Mouse (Mus musculus) hindbrain, embryonic 11.5 days (tissue): Measurements from ENCODE around the gene Sema4c. TPM values are rescaled to one million over a fixed set of nuclear protein-coding genes. Genes with fewer than 3 reads are reported as not detected.
"Not testable (repeated sequence)": the region's sequence is repeated elsewhere in the genome, so short reads cannot be mapped to it uniquely, and the experiment has no call there.

ENCODE experiments used
- ATAC-seq: fragments of 200-750 bp; cut with Nextera tagmentation; 2 replicates; pipeline ENCODE4 v1.8.0; 2017; ENCODE audit warnings: mild to moderate bottlenecking, moderate TSS enrichment, moderate library complexity; ENCODE audit not compliant: low FRiP score
- DNase-seq: peaks from one replicate; pipeline ENCODE4 v3.0.0-alpha.2; 2015; ENCODE audit warnings: low spot score
- H3K27ac ChIP-seq: fragments of 300-500 bp; sonication (generic); 2 replicates; pipeline ENCODE4 v1.5.1; 2014; ENCODE audit warnings: mild to moderate bottlenecking, low read depth, low read length
- H3K27me3 ChIP-seq: fragments of 300-500 bp; sonication (generic); 2 replicates; pipeline ENCODE4 v1.6.1; 2014; ENCODE audit warnings: mild to moderate bottlenecking, low read length, moderate library complexity, mixed read lengths; ENCODE audit not compliant: control insufficient read depth, insufficient read depth
- H3K36me3 ChIP-seq: fragments of 300-500 bp; sonication (generic); 2 replicates; pipeline ENCODE4 v1.6.1; 2014; ENCODE audit warnings: mild to moderate bottlenecking, low read length, moderate library complexity, mixed read lengths; ENCODE audit not compliant: control insufficient read depth, insufficient read depth
- H3K4me1 ChIP-seq: fragments of 300-500 bp; sonication (generic); replicated peaks from 2 replicates; pipeline ENCODE4 v1.6.1; 2014; ENCODE audit warnings: low read length, mixed read lengths; ENCODE audit not compliant: control insufficient read depth, insufficient read depth
- H3K4me2 ChIP-seq: fragments of 300-500 bp; sonication (generic); replicated peaks from 2 replicates; pipeline ENCODE4 v1.6.1; 2014; ENCODE audit warnings: mild to moderate bottlenecking, low read depth, low read length
- H3K4me3 ChIP-seq: fragments of 300-500 bp; sonication (generic); 2 replicates; pipeline ENCODE4 v1.5.1; 2014; ENCODE audit warnings: low read depth, low read length
- H3K9ac ChIP-seq: fragments of 300-500 bp; sonication (generic); 2 replicates; pipeline ENCODE4 v1.6.1; 2014; ENCODE audit warnings: low read depth, low read length
- H3K9me3 ChIP-seq: fragments of 300-500 bp; sonication (generic); 2 replicates; pipeline ENCODE4 v1.6.1; 2016; ENCODE audit warnings: low read length; ENCODE audit not compliant: control insufficient read depth
- WGBS: fragments of 180-500 bp; shearing (Covaris S2); extraction: QIAGEN DNeasy Blood & Tissue Kit; methylation state at CpG from one replicate; pipeline ENCODE4 v1.1.7; 2014; 5-methylcytosine and 5-hydroxymethylcytosine counted together
- polyA plus RNA-seq: library from polyadenylated mRNA; unstranded; fragments of >200 nt; fragmentation: Nextera tagmentation; extraction: Ambion mirVana; gene quantifications from 2 replicates; pipeline ENCODE4 v1.2.1, GENCODE M21; 2014

Gene Sema4c
- polyA plus RNA-seq, 1 experiment from 2014 or later: 5.9 TPM

DNA sequence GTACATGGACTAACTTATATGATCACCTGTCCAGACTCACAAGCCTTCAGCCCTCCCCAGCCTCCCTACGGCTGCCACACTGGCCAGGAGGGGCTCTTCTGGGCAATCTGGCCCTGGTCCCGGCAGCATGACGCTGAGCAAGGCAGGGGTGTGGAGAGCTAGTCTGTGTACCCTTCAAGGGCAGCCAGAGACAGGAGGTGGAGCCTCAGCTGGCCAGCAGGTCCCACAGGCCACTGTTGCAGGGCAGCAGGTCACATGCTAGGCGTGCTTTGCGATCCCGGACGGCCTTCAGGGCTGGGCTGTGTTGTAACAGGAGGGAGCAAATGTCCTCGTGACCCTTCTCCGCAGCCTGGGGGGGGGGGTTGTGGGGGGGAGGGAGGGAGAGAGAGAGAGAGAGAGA, 19.0 kb downstream of the Sema4c start, which contains the start of gene Gm42417:
Gm42417 (minus strand) TSS at position 244 of the 400 bp plus-strand sequence.
- ATAC-seq: no peak
- 45% methylated on average over 9 of the region's 9 CpGs for WGBS
- no peak for DNase-seq
- no peaks in the 10 kb centered on the region for H3K27me3 ChIP-seq
- H3K9ac ChIP-seq: no peak within 1 kb of the TSS
- H3K9me3 ChIP-seq: no peaks in the 10 kb centered on the region
- no peak within 1 kb of the TSS for H3K4me2 ChIP-seq
- H3K36me3 ChIP-seq: no peaks in the 10 kb centered on the region; the same call in 1 of the 2 replicates
- H3K27ac ChIP-seq: no peak within 1 kb of the TSS
- no peak within 1 kb of the TSS for H3K4me3 ChIP-seq
- H3K4me1 ChIP-seq: no peaks in the 10 kb centered on the region

DNA sequence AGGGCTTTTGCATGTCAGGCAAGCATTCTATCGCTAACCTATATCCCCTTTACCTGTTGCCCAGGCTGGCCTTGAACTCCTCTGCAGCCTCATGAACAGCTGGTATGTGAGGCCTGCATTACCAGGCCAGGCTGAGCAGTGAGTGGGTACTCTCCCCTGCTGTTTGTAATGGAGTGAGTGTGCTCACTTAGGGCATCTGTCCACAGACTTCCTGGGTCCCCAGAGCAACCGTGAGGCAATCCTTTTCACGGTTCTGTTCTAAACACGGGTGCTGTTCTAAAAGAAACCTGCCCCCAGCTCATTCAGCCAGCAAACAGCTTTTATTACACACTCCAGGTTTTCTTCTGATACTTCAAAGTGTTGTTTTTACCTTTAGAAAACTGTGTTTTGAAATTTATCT, 19.4 kb downstream of the Sema4c start:
- no peaks in the 10 kb centered on the region; the same call in 1 of the 2 replicates for H3K36me3 ChIP-seq

DNA sequence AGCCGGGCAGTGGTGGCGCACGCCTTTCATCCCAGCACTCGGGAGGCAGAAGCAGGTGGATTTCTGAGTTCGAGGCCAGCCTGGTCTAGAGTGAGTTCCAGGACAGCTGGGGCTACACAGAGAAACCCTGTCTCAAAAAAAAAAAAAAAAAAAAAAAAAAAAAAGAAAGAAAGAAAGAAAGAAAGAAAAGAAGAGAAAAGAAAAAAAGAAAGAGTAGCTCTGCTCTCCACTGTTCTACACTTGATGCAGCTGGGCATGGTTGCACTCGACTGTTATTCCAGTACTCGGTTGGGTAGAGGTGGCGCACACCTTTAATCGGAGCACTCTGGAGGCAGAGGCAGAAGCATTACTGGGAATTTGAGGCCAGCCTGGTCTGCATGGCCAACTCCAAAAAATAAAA, 21.4 kb downstream of the Sema4c start, which contains the start of gene Ankrd23:
Ankrd23 (minus strand) TSS at position 101 of the 400 bp plus-strand sequence.
- not testable (repeated sequence) for H3K4me3 ChIP-seq, H3K27me3 ChIP-seq, H3K9me3 ChIP-seq, H3K36me3 ChIP-seq, H3K27ac ChIP-seq, H3K4me1 ChIP-seq, DNase-seq, ATAC-seq, H3K4me2 ChIP-seq, H3K9ac ChIP-seq
- WGBS: 93% methylated on average over 9 of the region's 9 CpGs

More for the DNA sequence above, 19.4 kb downstream of the Sema4c start:
- Histone ChIP-seq H3K4me2 (no peak overlapping the region), H3K9ac (no peak overlapping the region), H3K27me3 (no peaks in the 10 kb centered on the region), H3K4me1 (no peaks in the 10 kb centered on the region), H3K9me3 (no peaks in the 10 kb centered on the region), H3K27ac (no peak overlapping the region), H3K4me3 (no peak overlapping the region)
- DNase-seq (no peak), ATAC-seq (no peak)
- 88% methylated on average over 4 of the region's 4 CpGs for WGBS

GRCm38 (mm10) chr1:36536397-36536728, 21.8 kb downstream of the Sema4c start:
- Histone ChIP-seq H3K4me2 (no peak overlapping the region), H3K9me3 (no peaks in the 10 kb centered on the region), H3K27ac (no peak overlapping the region), H3K4me1 (no peaks in the 10 kb centered on the region), H3K27me3 (no peaks in the 10 kb centered on the region), H3K9ac (no peak overlapping the region), H3K4me3 (no peak overlapping the region), H3K36me3 (no peaks in the 10 kb centered on the region)
- WGBS: 72% methylated on average over 8 of the region's 8 CpGs
- ATAC-seq (no peak), DNase-seq (no peak)

DNA sequence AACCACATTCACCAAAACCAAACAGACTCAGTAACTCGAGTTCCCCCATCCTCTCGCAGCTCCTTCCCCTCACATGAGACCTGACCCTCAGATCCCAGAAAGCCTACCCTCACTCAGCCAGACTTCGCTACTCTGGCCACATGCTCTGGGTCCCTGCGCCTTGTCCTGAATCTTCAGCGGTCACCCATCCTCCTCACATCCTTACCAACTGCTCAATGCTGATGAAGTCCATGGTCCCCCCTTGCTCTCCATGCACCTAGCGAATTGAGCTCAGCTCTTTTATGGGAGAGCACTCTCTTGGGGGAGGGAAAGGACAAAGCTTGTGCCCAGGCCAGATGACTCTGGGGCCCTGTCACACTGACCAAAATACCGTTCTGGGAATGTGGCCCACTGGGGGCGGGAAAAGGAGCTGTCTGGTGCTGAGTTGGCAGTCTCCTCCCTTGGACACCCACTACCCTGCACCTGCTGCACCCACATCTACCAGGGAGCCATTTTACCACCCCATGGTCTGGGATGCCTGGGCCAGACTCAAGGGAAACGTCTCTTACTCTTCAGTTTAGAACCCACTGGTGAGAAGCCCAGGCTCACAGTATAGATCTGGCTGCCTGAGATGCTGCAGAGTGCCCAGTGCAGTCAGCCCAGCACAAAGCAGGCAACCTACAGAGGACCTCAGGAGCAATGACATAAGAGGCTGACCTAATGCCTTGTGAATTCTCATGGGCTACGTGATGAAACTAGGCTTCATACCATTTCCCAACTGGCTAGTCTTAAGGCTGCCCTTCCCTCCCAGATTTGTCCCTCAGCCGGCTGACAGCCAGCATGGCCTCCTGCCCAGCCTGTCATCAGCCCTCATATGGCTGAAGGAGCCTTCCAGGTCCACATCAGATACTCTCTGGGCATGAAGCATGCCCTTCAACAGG, 22.4 kb downstream of the Sema4c start:
- H3K4me2 ChIP-seq: no peak overlapping the region
- H3K4me3 ChIP-seq: no peak overlapping the region
- H3K27ac ChIP-seq: no peak overlapping the region
- DNase-seq (no peak), ATAC-seq (no peak)
- no peaks in the 10 kb centered on the region for H3K4me1 ChIP-seq
- no peaks in the 10 kb centered on the region for H3K27me3 ChIP-seq
- WGBS: 84% methylated on average over 11 of the region's 11 CpGs
- H3K36me3 ChIP-seq: no peaks in the 10 kb centered on the region
- no peak overlapping the region for H3K9ac ChIP-seq
- H3K9me3 ChIP-seq: no peaks in the 10 kb centered on the region

DNA sequence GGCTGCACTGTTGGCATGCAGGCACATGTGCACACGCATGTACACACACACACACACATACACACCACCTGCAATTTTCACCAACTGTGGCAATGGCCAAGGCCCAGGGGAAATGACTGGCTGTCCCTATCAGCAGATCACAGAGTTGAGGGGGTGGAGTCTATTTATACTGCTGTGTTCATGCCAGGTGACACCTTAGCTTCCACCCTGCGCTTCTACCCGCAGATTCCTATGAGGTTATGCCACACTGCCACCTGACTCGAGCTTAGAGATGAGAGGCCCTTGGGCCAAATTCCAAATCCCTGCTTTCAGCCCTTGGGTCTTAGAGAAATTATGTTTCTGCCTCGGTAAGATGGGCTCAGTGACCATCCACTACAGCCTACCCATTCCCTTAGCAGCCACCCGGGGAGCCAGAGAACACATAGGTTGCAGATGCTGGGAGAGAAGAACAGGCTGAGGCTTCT, 23.5 kb downstream of the Sema4c start:
- Histone ChIP-seq H3K36me3 (no peaks in the 10 kb centered on the region), H3K9me3 (no peaks in the 10 kb centered on the region), H3K4me1 (no peaks in the 10 kb centered on the region), H3K9ac (no peak overlapping the region), H3K27me3 (no peaks in the 10 kb centered on the region), H3K27ac (no peak overlapping the region), H3K4me3 (no peak overlapping the region), H3K4me2 (no peak overlapping the region)
- 87% methylated on average over 6 of the region's 6 CpGs for WGBS
- no peak for DNase-seq
- ATAC-seq: no peak

DNA sequence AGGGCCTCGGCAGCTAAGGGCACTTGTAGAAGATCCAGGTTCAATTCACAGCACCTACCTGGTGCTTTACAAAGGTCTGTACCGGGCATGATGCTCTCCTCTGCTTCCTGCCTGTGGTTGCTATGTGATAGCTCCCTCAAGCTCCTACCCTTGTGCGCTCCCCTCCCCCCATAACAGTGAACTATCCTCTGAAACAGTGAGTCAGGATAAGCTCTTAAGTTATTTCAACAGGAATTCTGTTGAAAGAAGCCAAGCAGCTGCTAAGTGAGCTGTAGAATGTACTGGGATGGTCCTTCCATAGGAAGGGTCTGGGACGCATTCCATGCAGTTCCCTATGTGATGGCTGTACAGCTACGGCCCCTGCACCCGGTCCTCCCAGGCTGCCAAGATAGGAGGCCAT, 24.6 kb downstream of the Sema4c start:
- Histone ChIP-seq H3K36me3 (no peaks in the 10 kb centered on the region), H3K9me3 (no peaks in the 10 kb centered on the region), H3K4me2 (no peak overlapping the region), H3K4me1 (no peaks in the 10 kb centered on the region), H3K27ac (no peak overlapping the region), H3K4me3 (no peak overlapping the region), H3K27me3 (no peaks in the 10 kb centered on the region), H3K9ac (no peak overlapping the region)
- DNase-seq (no peak), ATAC-seq (no peak)
- 88% methylated on average over 6 of the region's 6 CpGs for WGBS

GRCm38 (mm10) chr1:36531461-36531860, 26.7 kb downstream of the Sema4c start:
- ATAC-seq: no peak
- no peak overlapping the region for H3K27ac ChIP-seq
- DNase-seq: no peak
- H3K4me1 ChIP-seq: no peaks in the 10 kb centered on the region
- no peaks in the 10 kb centered on the region for H3K27me3 ChIP-seq
- 91% methylated on average over 12 of the region's 12 CpGs for WGBS
- H3K4me2 ChIP-seq: no peak overlapping the region
- H3K9me3 ChIP-seq: no peaks in the 10 kb centered on the region
- H3K36me3 ChIP-seq: no peaks in the 10 kb centered on the region
- no peak overlapping the region for H3K4me3 ChIP-seq
- no peak overlapping the region for H3K9ac ChIP-seq

GRCm38 (mm10) chr1:36530962-36531361, 27.2 kb downstream of the Sema4c start:
- DNase-seq (no peak), ATAC-seq (no peak)
- Histone ChIP-seq H3K27me3 (no peaks in the 10 kb centered on the region), H3K27ac (no peak overlapping the region), H3K36me3 (no peaks in the 10 kb centered on the region), H3K9ac (no peak overlapping the region), H3K4me3 (no peak overlapping the region), H3K4me2 (no peak overlapping the region), H3K9me3 (no peaks in the 10 kb centered on the region), H3K4me1 (no peaks in the 10 kb centered on the region)
- WGBS: 95% methylated on average over 7 of the region's 7 CpGs
